Mouse (Mus musculus) lung, postnatal 0 days (tissue): ENCODE data around the gene Cox16. TPM values are rescaled to one million over a fixed set of nuclear protein-coding genes. Genes with fewer than 3 reads are reported as not detected.
A peak's percentile ranks its signal among the peaks of the same experiment; 100 is the strongest.
"Not testable (repeated sequence)": the region's sequence is repeated elsewhere in the genome, so short reads cannot be mapped to it uniquely, and the experiment has no call there.

Experiments
- ATAC-seq: fragments of 200-750 bp; cut with Nextera tagmentation; 2 replicates; pipeline ENCODE4 v1.8.0; 2017; ENCODE audit warnings: moderate library complexity
- DNase-seq: peaks from one replicate; pipeline ENCODE4 v3.0.0-alpha.2; 2016; ENCODE audit warnings: low spot score
- H3K27ac ChIP-seq: fragments of 300-500 bp; sonication (generic); 2 replicates; pipeline ENCODE4 v1.5.1; 2014; ENCODE audit warnings: antibody characterized with exemption, mild to moderate bottlenecking, low read length, mixed read lengths
- H3K27me3 ChIP-seq: fragments of 300-500 bp; sonication (generic); replicated peaks from 2 replicates; pipeline ENCODE4 v1.6.1; 2014; ENCODE audit warnings: low read length, mixed read lengths; ENCODE audit not compliant: insufficient read depth
- H3K36me3 ChIP-seq: fragments of 300-500 bp; sonication (generic); 2 replicates; pipeline ENCODE4 v1.6.1; 2014; ENCODE audit warnings: low read length, mixed read lengths; ENCODE audit not compliant: insufficient read depth
- H3K4me1 ChIP-seq: fragments of 300-500 bp; sonication (generic); 2 replicates; pipeline ENCODE4 v1.6.1; 2014; ENCODE audit warnings: antibody characterized with exemption, low read depth, low read length, mixed read lengths; ENCODE audit not compliant: insufficient read depth
- H3K4me2 ChIP-seq: fragments of 300-500 bp; sonication (generic); replicated peaks from 2 replicates; pipeline ENCODE4 v1.6.1; 2014; ENCODE audit warnings: low read depth, mild to moderate bottlenecking, low read length, moderate library complexity, mixed read lengths
- H3K4me3 ChIP-seq: fragments of 300-500 bp; sonication (generic); 2 replicates; pipeline ENCODE4 v1.5.1; 2014; ENCODE audit warnings: low read depth, low read length
- H3K9ac ChIP-seq: fragments of 300-500 bp; sonication (generic); replicated peaks from 2 replicates; pipeline ENCODE4 v1.6.1; 2014; ENCODE audit warnings: low read depth, mild to moderate bottlenecking
- H3K9me3 ChIP-seq: fragments of 300-500 bp; sonication (generic); 2 replicates; pipeline ENCODE4 v1.6.1; 2016; ENCODE audit warnings: low read length, mixed read lengths
- CTCF ChIP-seq: IDR thresholded peaks from 2 replicates; pipeline ENCODE4 v1.5.1; 2016; ENCODE audit warnings: antibody characterized with exemption, mild to moderate bottlenecking
- EP300 ChIP-seq: IDR thresholded peaks from 2 replicates; pipeline ENCODE4 v1.6.1; 2016; ENCODE audit warnings: antibody characterized with exemption, mild to moderate bottlenecking, control low read depth
- WGBS: fragments of 180-500 bp; shearing (Covaris S2); extraction: QIAGEN DNeasy Blood & Tissue Kit; methylation state at CpG from one replicate; pipeline ENCODE4 v1.1.7; 2014; 5-methylcytosine and 5-hydroxymethylcytosine counted together
- polyA plus RNA-seq: library from polyadenylated mRNA; unstranded; fragments of >200 nt; fragmentation: Nextera tagmentation; extraction: Ambion mirVana; gene quantifications from 2 replicates; pipeline ENCODE4 v1.2.1, GENCODE M21; 2015

The Cox16 gene
- polyA plus RNA-seq, 1 experiment from 2014 or later, result 144 TPM

DNA sequence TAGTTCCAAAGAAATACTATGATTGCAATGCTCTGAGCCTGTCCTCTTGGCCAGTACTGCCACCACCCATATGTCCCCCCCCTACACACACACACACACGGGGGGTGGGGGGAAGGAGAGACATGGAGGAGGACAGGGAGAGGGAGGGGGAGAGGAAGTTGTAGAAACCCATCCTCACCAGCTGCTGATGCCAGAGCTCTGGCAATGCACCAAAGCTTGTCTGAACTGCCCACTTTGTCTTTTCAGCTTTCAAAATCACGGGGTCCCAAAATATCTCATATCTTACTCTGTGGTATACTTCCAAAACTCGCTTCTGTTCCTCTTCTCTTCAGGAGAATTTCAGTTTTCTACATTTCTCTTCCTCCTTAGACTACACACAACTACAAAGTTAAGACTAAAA, 71.7 kb downstream of the Cox16 start:
- TF ChIP-seq EP300 (no peak), CTCF (no peak)
- Histone ChIP-seq H3K4me3 (no peak overlapping the region), H3K36me3 (no peaks in the 10 kb centered on the region), H3K27me3 (no peaks in the 10 kb centered on the region), H3K9ac (no peak overlapping the region), H3K27ac (no peak overlapping the region), H3K4me1 (no peaks in the 10 kb centered on the region), H3K9me3 (no peaks in the 10 kb centered on the region), H3K4me2 (no peak overlapping the region)
- WGBS, result 68% methylated on average over 3 of the region's 3 CpGs
- DNase-seq (no peak), ATAC-seq (no peak)

DNA sequence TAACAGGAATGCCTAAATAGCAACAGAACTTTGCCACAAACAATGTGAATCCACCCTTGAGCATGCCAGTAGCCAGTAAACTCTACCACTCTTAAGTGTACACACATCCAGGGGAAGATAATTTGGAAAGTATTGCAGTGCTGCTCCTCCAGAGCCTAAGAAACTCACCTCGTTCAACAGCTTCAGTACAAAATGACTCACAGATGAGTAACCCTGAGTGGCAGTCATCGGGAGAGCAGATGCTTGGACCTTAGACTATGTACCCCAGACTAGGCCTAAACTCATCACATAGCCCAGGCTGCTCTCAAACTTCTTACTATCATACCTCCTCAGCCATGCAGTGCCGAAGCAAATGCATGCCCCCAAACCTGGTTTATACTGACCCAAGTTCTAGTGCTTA, 76.0 kb downstream of the Cox16 start:
- no peak for ATAC-seq
- WGBS, result 86% methylated on average over 3 of the region's 3 CpGs

DNA sequence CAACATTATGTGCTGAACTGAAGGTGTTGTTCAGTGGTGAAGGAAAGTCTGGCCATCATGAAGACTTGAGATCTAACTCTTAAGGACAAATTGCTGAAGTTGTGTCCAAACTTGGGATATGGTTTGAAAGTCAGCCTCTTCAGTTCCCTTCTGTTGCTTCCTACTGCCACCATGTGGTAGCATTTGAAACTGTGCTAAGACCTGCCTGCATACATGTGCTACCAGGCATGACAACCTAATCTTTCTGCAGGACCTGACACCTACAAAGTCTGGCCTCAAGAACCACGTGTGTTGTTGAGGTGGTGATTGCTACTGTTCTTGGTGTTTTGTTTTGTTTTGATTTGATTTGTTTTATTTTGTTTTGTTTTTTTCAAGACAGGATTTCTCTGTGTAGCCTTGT, 82.7 kb downstream of the Cox16 start:
- peak; percentile 85 for TF ChIP-seq CTCF
- no peak for TF ChIP-seq EP300
- H3K27me3 ChIP-seq, result no peaks in the 10 kb centered on the region
- H3K4me2 ChIP-seq, result no peak overlapping the region
- H3K36me3 ChIP-seq, result no peaks in the 10 kb centered on the region
- peak; percentile 74 for DNase-seq
- 17% methylated on average over 1 of the region's 1 CpGs for WGBS
- no peak overlapping the region for H3K9ac ChIP-seq
- no peak overlapping the region for H3K27ac ChIP-seq
- H3K4me1 ChIP-seq, result no peaks in the 10 kb centered on the region
- no peak overlapping the region for H3K4me3 ChIP-seq
- ATAC-seq, result no peak
- no peaks in the 10 kb centered on the region for H3K9me3 ChIP-seq

More for the DNA sequence above, 76.0 kb downstream of the Cox16 start:
- Histone ChIP-seq H3K36me3 (no peaks in the 10 kb centered on the region), H3K4me1 (no peaks in the 10 kb centered on the region), H3K27me3 (no peaks in the 10 kb centered on the region), H3K9ac (no peak overlapping the region), H3K9me3 (no peaks in the 10 kb centered on the region), H3K4me3 (no peak overlapping the region), H3K4me2 (no peak overlapping the region), H3K27ac (no peak overlapping the region)
- DNase-seq, result no peak
- TF ChIP-seq CTCF (no peak), EP300 (no peak)

DNA sequence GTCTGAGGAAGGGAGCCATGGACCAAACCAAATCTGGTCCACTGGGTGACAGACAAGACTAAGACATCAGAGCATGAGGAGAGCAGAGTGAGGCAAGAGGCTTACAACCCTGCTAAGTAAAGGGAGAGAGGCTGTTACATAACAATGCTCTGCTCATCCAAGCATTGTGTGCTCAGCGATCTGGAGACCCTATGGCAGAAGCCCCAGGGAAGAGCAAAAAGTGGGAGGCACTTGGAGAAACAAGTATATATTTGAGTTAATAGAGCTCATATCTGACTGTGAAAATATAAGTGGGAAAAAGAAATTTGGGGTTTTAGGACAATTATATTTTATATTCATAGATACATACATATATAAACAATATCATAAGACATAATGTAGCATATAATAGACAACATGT, 105.6 kb downstream of the Cox16 start, which contains the start of gene Gm4787:
Gm4787 (minus strand) TSS at position 101 of the 400 bp plus-strand sequence.
- WGBS, result 76% methylated on average over 1 of the region's 1 CpGs
- ATAC-seq, H3K9me3 ChIP-seq, H3K4me1 ChIP-seq, H3K4me2 ChIP-seq, H3K9ac ChIP-seq, H3K36me3 ChIP-seq, H3K27ac ChIP-seq, DNase-seq, H3K4me3 ChIP-seq, H3K27me3 ChIP-seq: not testable (repeated sequence)

DNA sequence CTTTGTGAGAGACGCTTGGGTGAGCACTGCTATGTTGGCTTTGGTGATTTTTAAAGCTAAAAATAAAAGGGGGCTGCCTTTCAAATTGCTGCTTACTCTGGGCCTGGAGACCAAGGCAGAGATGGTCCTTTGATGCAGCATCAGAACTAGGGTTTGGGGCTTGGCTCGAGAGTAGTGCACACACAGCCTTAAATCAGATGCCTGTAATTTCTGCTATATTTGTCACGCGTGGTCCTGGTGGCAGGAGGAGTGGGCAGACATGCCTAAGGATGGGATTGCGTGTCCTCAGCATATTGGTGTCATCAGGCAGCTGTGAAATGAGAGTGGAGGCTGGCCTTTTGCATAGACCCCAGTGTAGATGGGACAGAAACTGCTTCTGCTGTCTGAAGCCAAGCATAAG, 151.1 kb downstream of the Cox16 start:
- no peak overlapping the region for H3K9ac ChIP-seq
- no peaks in the 10 kb centered on the region for H3K36me3 ChIP-seq
- no peaks in the 10 kb centered on the region for H3K9me3 ChIP-seq
- H3K4me1 ChIP-seq, result no peaks in the 10 kb centered on the region
- TF ChIP-seq CTCF (no peak), EP300 (no peak)
- no peak overlapping the region for H3K4me2 ChIP-seq
- DNase-seq (no peak), ATAC-seq (no peak)
- H3K27me3 ChIP-seq, result peaks cover 12% of the 10 kb centered on the region
- no peak overlapping the region for H3K4me3 ChIP-seq
- H3K27ac ChIP-seq, result no peak overlapping the region
- WGBS, result 76% methylated on average over 5 of the region's 5 CpGs

DNA sequence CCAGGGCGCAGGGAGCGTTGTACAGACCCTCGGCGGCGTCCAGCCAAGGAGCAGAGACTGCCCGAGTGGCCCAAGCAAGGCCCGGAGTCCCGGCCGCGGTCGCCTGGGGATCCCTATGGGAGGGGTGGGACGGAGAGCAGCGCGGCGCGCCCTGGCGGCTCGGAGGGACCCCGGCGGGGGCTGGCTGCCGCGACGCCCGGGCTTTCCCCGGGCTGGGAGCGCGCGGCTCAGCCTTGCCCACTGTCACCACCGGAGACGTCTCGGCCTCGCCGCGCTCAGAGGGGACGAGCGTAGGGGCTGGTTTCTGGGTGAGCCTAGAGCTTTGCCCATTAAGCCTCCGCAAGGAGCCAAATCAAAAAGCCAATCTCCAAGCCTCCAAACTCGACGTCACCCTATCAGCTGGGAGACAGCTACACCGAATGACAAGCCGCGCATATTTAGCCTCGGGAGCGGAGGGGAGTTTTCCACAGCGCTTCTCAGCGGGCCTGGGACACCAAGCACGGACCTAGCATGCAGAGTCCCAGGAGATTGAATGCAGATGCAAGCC, 152.0 kb downstream of the Cox16 start, which contains the start of gene Slc8a3:
Slc8a3 (minus strand) TSS at position 306 of the 547 bp plus-strand sequence.
- ATAC-seq, result peak; percentile 26
- peak; percentile 46 for DNase-seq
- Histone ChIP-seq H3K4me3 (peak within 1 kb of the TSS; percentile 46), H3K27me3 (peaks cover 12% of the 10 kb centered on the region), H3K4me1 (no peaks in the 10 kb centered on the region), H3K4me2 (peak within 1 kb of the TSS; percentile 93), H3K36me3 (no peaks in the 10 kb centered on the region), H3K9me3 (no peaks in the 10 kb centered on the region), H3K27ac (no peak within 1 kb of the TSS), H3K9ac (peak within 1 kb of the TSS; percentile 26; the same call in 1 of the 2 replicates)
- no peak for TF ChIP-seq CTCF
- no peak for TF ChIP-seq EP300
- WGBS, result under 1% methylated on average over 38 of the region's 47 CpGs
